ENCODE assay signal across 9 mouse cellular contexts in the genomic region with DNA sequence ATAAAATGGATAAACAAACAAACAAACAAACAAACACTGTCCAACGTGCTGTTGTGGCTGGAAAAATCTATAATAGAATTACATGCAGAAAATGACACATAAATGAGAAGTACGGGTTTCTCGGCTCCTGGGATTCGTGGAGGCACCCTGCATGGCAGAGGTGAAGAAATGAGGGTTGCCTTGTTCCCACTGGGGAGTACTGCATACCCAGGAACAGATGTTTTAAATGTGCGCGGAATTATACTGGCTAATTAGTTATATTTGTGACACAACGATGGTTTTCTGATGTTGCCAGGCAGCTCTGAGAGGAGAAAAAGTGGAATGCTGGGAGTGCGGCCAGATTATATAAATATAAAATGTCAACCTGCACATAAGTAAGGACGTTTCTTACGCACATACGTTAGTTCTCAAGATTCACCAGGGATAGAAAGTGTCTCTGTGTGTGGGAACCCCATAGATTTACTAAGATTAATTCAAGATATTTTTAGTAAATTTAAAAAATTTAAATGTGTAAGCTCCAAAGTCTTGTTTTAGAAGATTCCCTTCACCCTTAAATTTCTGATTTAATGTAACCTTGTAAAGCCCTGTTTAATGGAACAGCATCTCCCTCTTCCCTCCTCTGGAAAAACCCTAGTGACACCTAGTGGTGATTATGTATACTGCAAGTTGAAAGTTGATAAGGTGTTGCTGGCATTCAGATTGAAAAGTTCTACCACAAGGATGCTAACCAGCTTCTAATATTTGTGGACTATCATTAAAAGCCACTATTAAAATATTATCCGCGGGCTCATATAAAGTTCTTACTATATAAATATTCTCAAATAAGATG. TPM values are rescaled to one million over a fixed set of nuclear protein-coding genes. Genes with fewer than 3 reads are reported as not detected.
DNase-seq lines count a peak whose midpoint lies in the region; ATAC-seq and TF ChIP-seq lines count a peak whose summit lies in the region.
"Had no signal": no experiment of that assay in that cellular context is flagged by ENCODE, and none has a peak within 500 bp of the region (broad histone marks: within the 10 kb centered on the region; RNA-seq: fewer than 3 reads in every experiment).

No protein-coding gene starts in this region.

- H3K9ac ChIP-seq in forebrain, embryonic 15.5 days (replicated peaks) = no peak overlapping the region
- H3K9ac ChIP-seq in midbrain, embryonic 13.5 days (replicated peaks) = no peak overlapping the region
- no peak overlapping the region for H3K9ac ChIP-seq in midbrain, embryonic 16.5 days (ENCODE audit: low read depth, low read length)
- H3K9ac ChIP-seq in forebrain, postnatal 0 days = no peak overlapping the region
- H3K9ac ChIP-seq: hindbrain, embryonic 15.5 days had no signal

- 62% methylated on average over 13 of the region's 13 CpGs for WGBS in forebrain, embryonic 15.5 days
- WGBS in forebrain, embryonic 10.5 days = 72% methylated on average over 13 of the region's 13 CpGs
- WGBS in midbrain, embryonic 13.5 days = 68% methylated on average over 13 of the region's 13 CpGs
- 61% methylated on average over 13 of the region's 13 CpGs for WGBS in midbrain, embryonic 16.5 days
- WGBS in forebrain, postnatal 0 days = 57% methylated on average over 13 of the region's 13 CpGs

- H3K27me3 ChIP-seq in forebrain, embryonic 15.5 days = no peaks in the 10 kb centered on the region
- no peaks in the 10 kb centered on the region for H3K27me3 ChIP-seq in forebrain, embryonic 10.5 days (ENCODE audit: poor library complexity, severe bottlenecking)
- no peaks in the 10 kb centered on the region for H3K27me3 ChIP-seq in midbrain, embryonic 13.5 days
- H3K27me3 ChIP-seq in midbrain, embryonic 16.5 days (ENCODE audit: control insufficient read depth, insufficient read depth, low read depth, low read length) = no peaks in the 10 kb centered on the region
- no peaks in the 10 kb centered on the region; the same call in 1 of the 2 replicates for H3K27me3 ChIP-seq in forebrain, postnatal 0 days (ENCODE audit: insufficient read depth, low read length)
- H3K27me3 ChIP-seq: hindbrain, embryonic 15.5 days had no signal

- no peak for DNase-seq in forebrain, embryonic 10.5 days (ENCODE audit: extremely low spot score, low spot score)
- DNase-seq in T-cell, adult 2 months (ENCODE audit: low spot score) = peak; percentile 23
- peak; percentile 77 for DNase-seq in forebrain, postnatal 0 days
- DNase-seq in urinary bladder, postnatal 10 days (ENCODE audit: low spot score) = no peak

- no peaks in the 10 kb centered on the region for H3K4me1 ChIP-seq in forebrain, embryonic 15.5 days
- no peaks in the 10 kb centered on the region for H3K4me1 ChIP-seq in forebrain, embryonic 10.5 days
- H3K4me1 ChIP-seq in midbrain, embryonic 13.5 days (replicated peaks) = no peaks in the 10 kb centered on the region
- H3K4me1 ChIP-seq in midbrain, embryonic 16.5 days (ENCODE audit: control insufficient read depth, insufficient read depth, low read length) = no peaks in the 10 kb centered on the region
- H3K4me1 ChIP-seq in forebrain, postnatal 0 days (ENCODE audit: insufficient read depth) = no peaks in the 10 kb centered on the region
- H3K4me1 ChIP-seq: hindbrain, embryonic 15.5 days had no signal

- peak; percentile 92 for TF ChIP-seq CTCF in forebrain, postnatal 0 days (IDR thresholded peaks at IDR 0.05; ENCODE audit: low read depth)

- ATAC-seq in forebrain, embryonic 15.5 days (replicated peaks) = peak; percentile 76
- ATAC-seq in midbrain, embryonic 13.5 days = 0 out of 2 replicates have a peak, but pooled peaks have one; percentile 53
- no peak for ATAC-seq in midbrain, embryonic 16.5 days
- ATAC-seq in forebrain, postnatal 0 days = peak; percentile 79
- peak; percentile 57; the same call in 1 of the 2 replicates for ATAC-seq in monocyte, adult 5-6 weeks (replicated peaks; ENCODE audit: insufficient number of reproducible peaks, low FRiP score, low TSS enrichment, poor library complexity, severe bottlenecking)

- no peak overlapping the region for H3K4me2 ChIP-seq in forebrain, embryonic 15.5 days (replicated peaks)
- H3K4me2 ChIP-seq in midbrain, embryonic 13.5 days (replicated peaks) = no peak overlapping the region
- H3K4me2 ChIP-seq in midbrain, embryonic 16.5 days (ENCODE audit: low read length) = no peak overlapping the region
- no peak overlapping the region for H3K4me2 ChIP-seq in forebrain, postnatal 0 days (ENCODE audit: low read depth)
- H3K4me2 ChIP-seq: hindbrain, embryonic 15.5 days had no signal

- H3K27ac ChIP-seq in forebrain, embryonic 15.5 days (replicated peaks) = no peak overlapping the region
- no peak overlapping the region for H3K27ac ChIP-seq in forebrain, embryonic 10.5 days
- no peak overlapping the region for H3K27ac ChIP-seq in midbrain, embryonic 13.5 days
- no peak overlapping the region for H3K27ac ChIP-seq in midbrain, embryonic 16.5 days (ENCODE audit: low read length)
- no peak overlapping the region for H3K27ac ChIP-seq in forebrain, postnatal 0 days (ENCODE audit: low read depth, low read length)
- H3K27ac ChIP-seq: hindbrain, embryonic 15.5 days had no signal

- H3K4me3 ChIP-seq in forebrain, embryonic 15.5 days = no peak overlapping the region
- no peak overlapping the region for H3K4me3 ChIP-seq in forebrain, embryonic 10.5 days
- no peak overlapping the region for H3K4me3 ChIP-seq in midbrain, embryonic 13.5 days (replicated peaks)
- H3K4me3 ChIP-seq in midbrain, embryonic 16.5 days (ENCODE audit: low read depth, low read length) = no peak overlapping the region
- no peak overlapping the region for H3K4me3 ChIP-seq in forebrain, postnatal 0 days (ENCODE audit: low read depth, low read length)
- H3K4me3 ChIP-seq: hindbrain, embryonic 15.5 days had no signal

- H3K36me3 ChIP-seq in forebrain, embryonic 15.5 days = no peaks in the 10 kb centered on the region
- no peaks in the 10 kb centered on the region for H3K36me3 ChIP-seq in forebrain, embryonic 10.5 days (replicated peaks)
- H3K36me3 ChIP-seq in midbrain, embryonic 13.5 days = no peaks in the 10 kb centered on the region
- H3K36me3 ChIP-seq in midbrain, embryonic 16.5 days (ENCODE audit: control insufficient read depth, insufficient read depth, low read length) = no peaks in the 10 kb centered on the region
- no peaks in the 10 kb centered on the region for H3K36me3 ChIP-seq in forebrain, postnatal 0 days (ENCODE audit: insufficient read depth)
- H3K36me3 ChIP-seq: hindbrain, embryonic 15.5 days had no signal

- H3K9me3 ChIP-seq in forebrain, embryonic 15.5 days = no peaks in the 10 kb centered on the region
- H3K9me3 ChIP-seq in forebrain, embryonic 10.5 days = no peaks in the 10 kb centered on the region
- no peaks in the 10 kb centered on the region for H3K9me3 ChIP-seq in midbrain, embryonic 13.5 days
- no peaks in the 10 kb centered on the region for H3K9me3 ChIP-seq in midbrain, embryonic 16.5 days (replicated peaks; ENCODE audit: control insufficient read depth, low read length, poor library complexity, severe bottlenecking)
- H3K9me3 ChIP-seq in forebrain, postnatal 0 days (ENCODE audit: low read length) = no peaks in the 10 kb centered on the region
- H3K9me3 ChIP-seq: hindbrain, embryonic 15.5 days had no signal

RNA-seq across cellular contexts. Expression of gene Ipmk, which starts 53.5 kb away (rescaled TPM):
- polyA plus RNA-seq in forebrain, embryonic 15.5 days (2015; fragmentation: Nextera tagmentation; extraction: Ambion mirVana) = 17.7 and 19.0 TPM in 2 replicates
- 21.1 TPM in 2 replicates for polyA plus RNA-seq in forebrain, embryonic 10.5 days (2016; fragmentation: Nextera tagmentation; extraction: Ambion mirVana)
- polyA plus RNA-seq in midbrain, embryonic 13.5 days (2015; fragmentation: Nextera tagmentation; extraction: Ambion mirVana) = 16.3 and 17.7 TPM in 2 replicates
- 16.5 and 19.3 TPM in 2 replicates for polyA plus RNA-seq in midbrain, embryonic 16.5 days (2015; fragmentation: Nextera tagmentation; extraction: Ambion mirVana)
- 19.3 and 26.1 TPM in 2 replicates for total RNA-seq in forebrain, postnatal 0 days (2014; rRNA removed)
- polyA plus RNA-seq in forebrain, postnatal 0 days (2015; fragmentation: Nextera tagmentation; extraction: Ambion mirVana) = 10.9 and 12.5 TPM in 2 replicates
- 30.9 to 36.9 TPM (median 31.1 TPM) in 3 replicates for total RNA-seq in monocyte, adult 5-6 weeks (2017)

RNA-seq across cellular contexts. Expression of gene Cisd1, which starts 56.3 kb away (rescaled TPM):
- polyA plus RNA-seq in forebrain, embryonic 15.5 days (2015; fragmentation: Nextera tagmentation; extraction: Ambion mirVana) = 239 and 247 TPM in 2 replicates
- 138 TPM in 2 replicates for polyA plus RNA-seq in forebrain, embryonic 10.5 days (2016; fragmentation: Nextera tagmentation; extraction: Ambion mirVana)
- polyA plus RNA-seq in midbrain, embryonic 13.5 days (2015; fragmentation: Nextera tagmentation; extraction: Ambion mirVana) = 222 and 228 TPM in 2 replicates
- 300 and 325 TPM in 2 replicates for polyA plus RNA-seq in midbrain, embryonic 16.5 days (2015; fragmentation: Nextera tagmentation; extraction: Ambion mirVana)
- 128 and 160 TPM in 2 replicates for total RNA-seq in forebrain, postnatal 0 days (2014; rRNA removed)
- polyA plus RNA-seq in forebrain, postnatal 0 days (2015; fragmentation: Nextera tagmentation; extraction: Ambion mirVana) = 346 and 354 TPM in 2 replicates
- total RNA-seq in monocyte, adult 5-6 weeks (2017) = 7.3 to 9.7 TPM (median 9.0 TPM) in 3 replicates

Comparison
In these comparisons a context has a peak if more than half of its experiments do, and no peak if none do; other contexts are left out.
1. DNase-seq: peak in T-cell, adult 2 months (single experiment) and forebrain, postnatal 0 days (single experiment); none in forebrain, embryonic 10.5 days (single experiment) and urinary bladder, postnatal 10 days (single experiment).